Mouse (Mus musculus) midbrain, postnatal 0 days (tissue): ENCODE data around the gene Ube2n. TPM values are rescaled to one million over a fixed set of nuclear protein-coding genes. Genes with fewer than 3 reads are reported as not detected.

Experiments used
- ATAC-seq: fragments of 200-750 bp; cut with Nextera tagmentation; 2 replicates; pipeline ENCODE4 v1.8.0; 2017; ENCODE audit warnings: moderate number of reproducible peaks, mild to moderate bottlenecking, moderate TSS enrichment, moderate library complexity; ENCODE audit not compliant: low FRiP score
- DNase-seq: peaks from one replicate; pipeline ENCODE4 v3.0.0-alpha.2; 2015; ENCODE audit warnings: low spot score
- H3K27ac ChIP-seq: fragments of 300-500 bp; sonication (generic); 2 replicates; pipeline ENCODE4 v1.5.1; 2014; ENCODE audit warnings: low read depth, mild to moderate bottlenecking, low read length, mixed read lengths
- H3K27me3 ChIP-seq: fragments of 300-500 bp; sonication (generic); 2 replicates; pipeline ENCODE4 v1.6.1; 2014; ENCODE audit warnings: low read length, control low read depth, mixed read lengths; ENCODE audit not compliant: insufficient read depth
- H3K36me3 ChIP-seq: fragments of 300-500 bp; sonication (generic); 2 replicates; pipeline ENCODE4 v1.6.1; 2014; ENCODE audit warnings: low read length, control low read depth, mixed read lengths; ENCODE audit not compliant: insufficient read depth
- H3K4me1 ChIP-seq: fragments of 300-500 bp; sonication (generic); 2 replicates; pipeline ENCODE4 v1.6.1; 2014; ENCODE audit warnings: mild to moderate bottlenecking, control low read depth, antibody characterized with exemption, low read length, mixed read lengths; ENCODE audit not compliant: insufficient read depth
- H3K4me2 ChIP-seq: fragments of 300-500 bp; sonication (generic); 2 replicates; pipeline ENCODE4 v1.6.1; 2014; ENCODE audit warnings: low read depth, mild to moderate bottlenecking, low read length, mixed read lengths; ENCODE audit not compliant: poor library complexity, severe bottlenecking
- H3K4me3 ChIP-seq: fragments of 300-500 bp; sonication (generic); 2 replicates; pipeline ENCODE4 v1.5.1; 2014; ENCODE audit warnings: low read depth, mild to moderate bottlenecking, low read length, moderate library complexity
- H3K9ac ChIP-seq: fragments of 300-500 bp; sonication (generic); replicated peaks from 2 replicates; pipeline ENCODE4 v1.6.1; 2014; ENCODE audit warnings: mild to moderate bottlenecking, low read length, moderate library complexity, mixed read lengths; ENCODE audit not compliant: poor library complexity, severe bottlenecking
- H3K9me3 ChIP-seq: fragments of 300-500 bp; sonication (generic); 2 replicates; pipeline ENCODE4 v1.6.1; 2016; ENCODE audit warnings: low read length, control low read depth
- CTCF ChIP-seq: IDR thresholded peaks from 2 replicates; pipeline ENCODE4 v1.5.1; 2016; ENCODE audit warnings: antibody characterized with exemption, mild to moderate bottlenecking
- WGBS: fragments of 180-500 bp; shearing (Covaris S2); extraction: QIAGEN DNeasy Blood & Tissue Kit; methylation state at CpG from one replicate; pipeline ENCODE4 v1.1.7; 2014; 5-methylcytosine and 5-hydroxymethylcytosine counted together
- polyA plus RNA-seq: library from polyadenylated mRNA; unstranded; fragments of >200 nt; fragmentation: Nextera tagmentation; extraction: Ambion mirVana; gene quantifications from 2 replicates; pipeline ENCODE4 v1.2.1, GENCODE M21; 2015
- total RNA-seq: library from RNA; depleted of rRNA; stranded (reverse); fragments of >200 nt; gene quantifications from 2 replicates; pipeline ENCODE4 v1.2.3, GENCODE M21; 2014

Gene Ube2n
- total and polyA plus RNA-seq, 2 experiments from 2014 or later: 230 to 322 TPM

DNA sequence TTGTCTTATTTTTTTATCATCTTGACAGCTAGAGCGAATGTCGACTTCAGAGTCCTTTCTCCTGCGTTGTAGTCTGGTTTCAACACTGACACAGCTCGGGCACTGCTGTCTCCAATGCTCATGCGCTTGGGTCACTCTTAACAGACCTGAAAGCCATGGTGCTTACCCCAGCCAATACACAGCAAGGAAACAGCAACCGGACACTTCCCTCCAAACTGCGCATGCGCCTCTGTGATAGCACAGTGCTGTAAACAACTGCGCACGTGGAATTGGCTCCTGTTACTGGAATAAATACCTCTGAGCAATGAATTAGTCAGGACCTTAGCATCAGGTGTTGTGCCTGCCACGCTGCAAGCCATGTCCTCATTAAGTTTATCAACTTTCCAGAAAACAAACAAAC is 37.4 kb upstream of the Ube2n start:
- TF ChIP-seq CTCF: no peak
- H3K4me2 ChIP-seq: no peak overlapping the region
- no peak overlapping the region for H3K4me3 ChIP-seq
- H3K9ac ChIP-seq: no peak overlapping the region
- WGBS: 85% methylated on average over 11 of the region's 11 CpGs
- H3K9me3 ChIP-seq: no peaks in the 10 kb centered on the region
- H3K4me1 ChIP-seq: no peaks in the 10 kb centered on the region
- no peaks in the 10 kb centered on the region for H3K27me3 ChIP-seq
- peaks cover 8% of the 10 kb centered on the region for H3K36me3 ChIP-seq
- no peak overlapping the region for H3K27ac ChIP-seq
- DNase-seq (no peak), ATAC-seq (no peak)

DNA sequence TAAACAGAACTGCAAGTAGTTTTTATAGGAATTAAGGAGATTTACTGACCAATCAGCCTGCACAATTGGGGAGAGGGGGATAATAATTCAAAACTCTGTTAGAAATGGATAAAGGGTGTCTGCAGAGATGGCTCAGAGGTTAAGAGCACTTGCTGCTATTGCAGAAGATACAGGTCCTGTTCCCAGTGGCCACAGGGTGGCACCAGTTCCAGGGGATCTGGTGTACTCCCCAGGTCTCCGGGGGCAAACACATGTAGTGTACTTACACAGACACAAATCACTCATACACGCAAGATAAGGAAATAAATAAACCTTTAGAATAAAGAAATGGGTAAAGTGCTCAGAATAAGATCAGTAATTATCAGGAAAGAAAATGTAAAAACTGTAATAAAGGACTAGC is 25.3 kb upstream of the Ube2n start:
- peak; percentile 20 for DNase-seq
- Histone ChIP-seq H3K27me3 (no peaks in the 10 kb centered on the region), H3K4me3 (no peak overlapping the region), H3K4me2 (no peak overlapping the region), H3K27ac (no peak overlapping the region), H3K9me3 (no peaks in the 10 kb centered on the region), H3K4me1 (no peaks in the 10 kb centered on the region), H3K36me3 (peaks cover 45% of the 10 kb centered on the region), H3K9ac (no peak overlapping the region)
- no peak for ATAC-seq
- TF ChIP-seq CTCF: peak; percentile 66
- 77% methylated on average over 2 of the region's 2 CpGs for WGBS

DNA sequence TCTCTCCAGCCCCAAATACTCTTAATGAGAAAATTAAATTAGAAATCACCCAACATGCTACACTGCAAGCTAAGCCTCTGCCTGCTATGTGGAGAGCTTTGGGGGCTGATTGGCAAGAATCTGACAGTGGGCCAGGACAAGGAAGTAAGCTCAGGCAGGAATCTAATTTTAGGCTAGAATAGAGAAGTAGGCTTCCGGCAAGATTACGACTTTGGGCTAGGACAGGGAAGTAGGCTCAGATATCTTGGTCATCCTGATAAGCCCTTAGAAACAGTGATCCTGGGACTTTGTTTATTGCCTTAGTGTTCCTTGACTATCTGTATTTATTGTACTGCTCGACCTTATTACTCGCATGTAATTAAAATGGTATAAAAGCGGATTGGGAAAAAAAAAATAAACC is 20.7 kb upstream of the Ube2n start:
- H3K27ac ChIP-seq: no peak overlapping the region
- H3K9ac ChIP-seq: no peak overlapping the region
- no peak for ATAC-seq
- no peak for TF ChIP-seq CTCF
- no peaks in the 10 kb centered on the region for H3K4me1 ChIP-seq
- no peaks in the 10 kb centered on the region for H3K27me3 ChIP-seq
- no peak overlapping the region for H3K4me2 ChIP-seq
- peaks cover 21% of the 10 kb centered on the region for H3K36me3 ChIP-seq
- no peaks in the 10 kb centered on the region for H3K9me3 ChIP-seq
- DNase-seq: no peak
- no peak overlapping the region for H3K4me3 ChIP-seq
- WGBS: 96% methylated on average over 5 of the region's 5 CpGs

DNA sequence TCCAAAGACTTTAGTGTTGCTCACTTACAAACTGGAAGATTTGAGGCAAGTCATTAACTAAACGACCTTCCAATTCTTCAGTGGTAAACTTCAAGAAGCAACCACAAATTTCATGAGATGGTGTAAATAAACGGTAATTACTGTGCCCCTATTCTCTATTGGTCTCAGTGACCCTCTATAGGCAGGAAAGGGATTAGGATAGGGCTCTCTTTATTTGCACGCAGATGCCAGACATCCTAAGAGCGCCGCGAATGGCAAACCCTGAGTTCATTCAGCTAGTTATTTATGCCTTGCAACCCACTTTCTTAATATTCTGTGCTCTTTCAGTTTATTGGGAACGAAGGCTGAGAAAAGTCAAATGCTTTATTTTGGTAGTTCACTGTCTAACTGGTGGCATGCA is 13.9 kb upstream of the Ube2n start:
- Histone ChIP-seq H3K36me3 (no peaks in the 10 kb centered on the region), H3K27ac (peak overlapping the region; percentile 88), H3K4me2 (peak overlapping the region; percentile 64), H3K9ac (peak overlapping the region; percentile 77), H3K27me3 (no peaks in the 10 kb centered on the region), H3K4me1 (no peaks in the 10 kb centered on the region), H3K4me3 (peak overlapping the region; percentile 82), H3K9me3 (no peaks in the 10 kb centered on the region)
- DNase-seq (peak; percentile 26), ATAC-seq (no peak)
- TF ChIP-seq CTCF: no peak
- 2% methylated on average over 7 of the region's 7 CpGs for WGBS

DNA sequence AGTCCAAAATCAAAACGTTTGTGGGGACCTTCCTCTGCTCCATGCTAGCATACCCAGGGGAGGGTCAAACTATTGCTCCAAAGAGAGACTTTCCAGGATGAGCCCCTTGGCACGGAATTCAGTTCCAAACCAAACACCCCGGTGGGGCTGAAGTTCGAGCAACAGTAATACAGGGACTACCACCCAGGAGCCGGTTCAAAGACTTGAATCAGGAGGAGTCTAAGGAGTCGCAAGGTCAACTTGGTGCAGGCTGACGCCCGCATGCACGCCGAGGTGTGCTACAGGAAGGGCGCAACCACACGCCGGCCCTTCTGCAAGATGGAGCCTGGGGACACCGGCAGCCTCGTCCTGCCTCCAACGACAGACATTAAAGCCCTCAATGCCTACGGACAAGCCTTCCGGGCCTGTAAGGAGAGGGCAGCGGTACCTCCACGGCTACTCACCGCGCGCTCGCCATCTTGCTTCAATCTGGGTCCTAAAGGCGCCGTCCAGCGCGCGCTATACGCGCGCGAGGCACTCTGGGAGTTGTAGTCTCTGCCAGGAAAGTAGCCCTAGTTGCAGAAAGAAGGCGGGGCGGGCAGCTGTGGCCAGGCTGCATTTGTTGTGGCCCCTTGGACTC is 13.4 kb upstream of the Ube2n start, which contains the start of gene Mrpl42:
TSS of gene Mrpl42 (minus strand) at position 478 of the 619 bp plus-strand sequence.
- no peaks in the 10 kb centered on the region for H3K4me1 ChIP-seq
- peak within 1 kb of the TSS; percentile 88 for H3K27ac ChIP-seq
- ATAC-seq: peak; percentile 95
- 1% methylated on average over 35 of the region's 35 CpGs for WGBS
- peak within 1 kb of the TSS; percentile 77 for H3K9ac ChIP-seq
- H3K4me3 ChIP-seq: peak within 1 kb of the TSS; percentile 82
- peak within 1 kb of the TSS; percentile 64 for H3K4me2 ChIP-seq
- H3K9me3 ChIP-seq: no peaks in the 10 kb centered on the region
- DNase-seq: peak; percentile 95
- TF ChIP-seq CTCF: no peak
- H3K36me3 ChIP-seq: no peaks in the 10 kb centered on the region
- no peaks in the 10 kb centered on the region for H3K27me3 ChIP-seq

DNA sequence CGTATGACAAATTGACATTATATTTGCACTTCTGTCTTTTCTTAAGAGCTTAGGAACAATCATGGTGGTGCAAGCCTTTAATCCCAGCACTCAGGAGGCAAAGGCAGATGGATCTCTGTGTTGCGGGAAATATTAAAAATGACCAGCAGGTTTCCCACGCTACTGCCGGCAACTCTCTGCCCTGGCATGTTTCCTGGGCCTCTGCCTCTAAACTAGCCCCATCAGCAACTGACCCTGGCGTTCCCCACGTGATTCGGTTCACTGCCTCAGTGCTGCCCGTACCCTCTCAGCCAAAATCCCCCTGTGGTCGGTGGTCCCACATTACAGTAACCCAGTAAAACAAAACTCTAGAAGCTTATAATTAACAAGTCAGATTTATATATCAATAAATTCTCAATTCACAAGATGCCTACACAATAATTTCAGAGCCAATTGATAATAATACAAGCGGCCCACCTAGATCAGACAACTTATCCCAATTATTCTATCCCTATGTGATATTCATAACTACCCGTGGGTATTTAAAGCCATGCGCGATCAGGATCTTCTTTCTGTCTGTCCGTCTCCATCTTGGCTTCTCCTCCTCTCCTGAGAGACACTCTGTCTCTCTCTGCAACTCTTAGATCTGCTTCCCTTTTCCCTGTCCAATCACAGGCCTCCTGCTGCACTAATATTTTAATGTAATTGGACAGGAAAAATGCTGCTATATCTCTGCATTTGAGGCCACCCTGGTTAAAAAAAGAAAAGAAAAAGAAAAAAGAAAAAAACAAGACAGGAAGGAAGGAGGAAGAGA is 11.3 kb upstream of the Ube2n start:
- ATAC-seq (no peak), DNase-seq (no peak)

More for the DNA sequence above, 11.3 kb upstream of the Ube2n start:
- Histone ChIP-seq H3K9me3 (no peaks in the 10 kb centered on the region), H3K27ac (no peak overlapping the region), H3K4me1 (no peaks in the 10 kb centered on the region), H3K36me3 (no peaks in the 10 kb centered on the region), H3K27me3 (no peaks in the 10 kb centered on the region), H3K4me2 (no peak overlapping the region), H3K4me3 (no peak overlapping the region), H3K9ac (no peak overlapping the region)
- 87% methylated on average over 14 of the region's 14 CpGs for WGBS
- TF ChIP-seq CTCF: no peak
